Mouse (Mus musculus): ENCODE results near the gene Amotl2. TPM values are rescaled to one million over a fixed set of nuclear protein-coding genes. Genes with fewer than 3 reads are reported as not detected.

Amotl2 gene
- polyA plus RNA-seq, 1 experiment = not detected

- no peak for TF ChIP-seq GATA1 (IDR thresholded peaks at IDR 0.05; ENCODE audit: low read length)
Measured at GRCm38 (mm10) chr9:102746753-102747152, 30.3 kb downstream of the Amotl2 start.

DNA sequence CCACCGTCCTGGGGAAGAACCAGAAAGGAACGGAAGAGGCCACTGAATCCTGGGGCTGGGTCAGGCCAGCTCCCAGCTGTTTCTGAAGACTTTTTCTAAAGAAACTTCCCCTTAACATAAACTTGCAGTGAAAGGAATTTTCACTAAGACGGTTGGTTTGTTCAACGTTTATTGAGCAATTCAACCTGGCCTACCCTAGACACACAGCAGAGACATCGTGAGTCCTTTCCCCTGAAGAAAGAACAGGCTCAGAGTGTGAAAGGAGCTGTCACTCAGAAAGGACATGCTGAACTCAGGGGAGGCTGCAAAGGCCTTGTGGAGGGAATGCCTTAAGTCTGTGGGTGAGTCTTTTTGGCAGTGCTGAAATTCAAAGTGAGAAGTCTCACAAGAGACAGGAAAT, 31.4 kb downstream of the Amotl2 start:
- no peak for TF ChIP-seq GATA1 (IDR thresholded peaks at IDR 0.05; ENCODE audit: low read length)

- TF ChIP-seq GATA1 (IDR thresholded peaks at IDR 0.05; ENCODE audit: low read length) = no peak
Measured at GRCm38 (mm10) chr9:102749216-102749615, 32.7 kb downstream of the Amotl2 start.

DNA sequence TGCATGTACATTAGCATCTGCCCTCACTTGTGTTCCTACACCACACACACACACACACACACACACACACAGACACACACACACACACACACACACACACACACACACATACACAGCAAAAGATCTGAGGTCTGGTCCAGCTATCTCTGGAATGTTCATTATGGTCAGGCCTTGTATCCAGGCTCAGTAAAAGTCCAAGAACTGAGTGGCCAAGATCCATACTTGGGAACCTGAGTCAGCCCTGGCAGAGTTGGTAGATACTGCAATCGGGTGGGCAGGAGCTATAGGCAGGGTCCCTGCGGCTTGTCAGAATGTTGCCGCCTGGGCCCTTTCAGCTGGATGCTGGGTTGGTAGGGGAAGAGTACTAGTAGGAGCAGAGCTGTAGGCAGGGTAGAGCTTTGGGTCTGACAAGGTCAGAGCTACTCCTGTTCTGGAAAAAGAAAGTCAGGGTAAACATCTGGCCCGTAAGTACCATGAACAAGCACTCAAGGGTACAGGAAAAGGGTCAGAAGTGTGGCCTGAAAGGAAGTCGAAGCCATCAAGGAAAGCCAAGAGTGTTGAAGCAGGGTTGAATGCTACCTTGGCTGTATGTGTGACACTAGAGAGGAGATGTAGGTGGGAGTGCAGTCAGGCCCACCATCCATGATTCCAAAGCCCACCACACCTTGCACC, 35.3 kb downstream of the Amotl2 start:
- no peak for TF ChIP-seq GATA1 (IDR thresholded peaks at IDR 0.05; ENCODE audit: low read length)

GRCm38 (mm10) chr9:102753299-102753698, 36.8 kb downstream of the Amotl2 start:
- no peak for TF ChIP-seq GATA1 (IDR thresholded peaks at IDR 0.05; ENCODE audit: low read length)

DNA sequence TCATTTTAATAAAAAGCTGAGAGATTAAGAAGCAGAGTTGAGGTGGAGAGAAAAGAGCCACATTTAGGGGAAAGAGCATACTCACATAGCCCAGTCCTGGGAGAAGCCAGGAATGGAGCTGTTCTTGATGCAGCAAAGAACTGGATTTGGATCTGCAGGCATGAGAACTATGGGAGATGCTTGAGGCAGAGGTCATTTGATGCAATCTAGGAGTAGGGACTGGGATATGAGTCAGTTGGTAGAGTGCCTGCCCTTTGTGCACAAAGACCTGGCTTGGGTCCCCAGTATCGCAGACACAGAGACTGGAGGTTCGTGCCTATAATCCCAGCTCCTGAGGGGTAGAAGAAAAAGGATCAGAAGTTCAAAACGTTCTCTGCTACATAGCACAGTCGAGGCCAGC, 38.7 kb downstream of the Amotl2 start:
- TF ChIP-seq GATA1 (IDR thresholded peaks at IDR 0.05; ENCODE audit: low read length) = no peak

GRCm38 (mm10) chr9:102755591-102756270, 39.3 kb downstream of the Amotl2 start:
- TF ChIP-seq GATA1 (IDR thresholded peaks at IDR 0.05; ENCODE audit: low read length) = no peak

GRCm38 (mm10) chr9:102756352-102756751, 39.9 kb downstream of the Amotl2 start:
- TF ChIP-seq GATA1 (IDR thresholded peaks at IDR 0.05; ENCODE audit: low read length) = no peak

DNA sequence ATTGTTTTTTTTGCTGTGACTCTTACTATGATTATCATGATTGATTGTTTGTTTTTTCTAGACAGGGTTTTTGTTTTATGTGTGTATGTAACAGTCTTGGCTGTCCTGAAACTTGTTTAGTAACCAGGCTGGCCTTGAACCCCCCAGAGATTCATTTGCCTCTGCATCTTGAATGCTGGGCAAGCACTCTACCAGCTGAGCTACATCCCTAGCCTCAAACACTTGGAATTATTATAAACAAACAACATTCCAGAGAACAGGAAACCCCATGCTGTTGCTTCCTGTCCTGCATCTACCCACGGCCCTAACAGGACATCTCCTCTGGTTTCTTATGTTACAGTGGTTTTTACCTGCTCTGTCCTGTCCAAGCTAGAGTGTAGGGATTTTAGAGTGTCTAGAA, 42.4 kb downstream of the Amotl2 start:
- TF ChIP-seq GATA1 (IDR thresholded peaks at IDR 0.05; ENCODE audit: low read length) = no peak

- no peak for TF ChIP-seq GATA1 (IDR thresholded peaks at IDR 0.05; ENCODE audit: low read length)
Measured at GRCm38 (mm10) chr9:102759581-102760001, 43.1 kb downstream of the Amotl2 start.

- TF ChIP-seq GATA1 (IDR thresholded peaks at IDR 0.05; ENCODE audit: low read length) = no peak
Measured at GRCm38 (mm10) chr9:102761599-102761998, 45.1 kb downstream of the Amotl2 start.

DNA sequence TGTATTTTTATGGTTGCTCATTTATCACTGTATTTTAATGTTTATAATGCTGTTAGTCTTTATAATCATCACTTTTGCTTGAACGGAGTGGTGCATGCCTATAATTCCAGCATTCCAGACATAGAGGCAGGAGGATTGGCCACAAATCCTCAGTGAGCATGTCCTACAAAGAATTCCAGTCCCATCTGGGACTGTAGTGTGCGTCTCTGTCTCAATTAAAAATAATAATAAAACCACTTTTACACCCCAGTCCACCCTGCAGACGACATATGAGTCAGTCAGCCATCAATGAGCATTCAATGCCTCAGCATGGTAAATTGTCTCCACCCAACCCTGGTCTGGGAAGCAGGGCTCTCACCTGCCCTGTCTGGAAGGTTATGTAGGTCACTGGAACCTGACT, 46.4 kb downstream of the Amotl2 start:
- TF ChIP-seq GATA1 (IDR thresholded peaks at IDR 0.05; ENCODE audit: low read length) = no peak

- TF ChIP-seq GATA1 (IDR thresholded peaks at IDR 0.05; ENCODE audit: low read length) = no peak
Measured at GRCm38 (mm10) chr9:102763520-102763919, 47.0 kb downstream of the Amotl2 start.

DNA sequence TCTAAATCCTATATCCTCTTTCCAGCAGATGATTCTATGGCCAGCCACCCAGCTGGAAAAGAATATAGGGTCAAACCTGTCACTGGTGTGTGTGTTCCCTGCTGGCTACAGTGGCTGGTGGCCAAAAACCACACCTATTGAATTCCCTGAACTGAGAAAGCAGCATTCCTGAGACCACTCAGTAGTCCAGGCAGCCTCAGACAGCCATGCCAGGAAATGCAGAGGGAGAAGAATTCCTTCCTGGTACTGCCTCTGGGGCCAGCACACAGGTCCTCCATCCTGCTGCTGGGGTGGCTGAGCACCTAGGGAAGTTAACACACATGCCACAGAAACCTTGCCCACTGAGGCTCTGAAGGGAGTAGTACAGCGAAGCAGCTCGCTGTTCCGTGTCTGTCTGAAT, 50.3 kb downstream of the Amotl2 start:
- TF ChIP-seq GATA1 (IDR thresholded peaks at IDR 0.05; ENCODE audit: low read length) = no peak

- TF ChIP-seq GATA1 (IDR thresholded peaks at IDR 0.05; ENCODE audit: low read length) = no peak
Measured at GRCm38 (mm10) chr9:102769257-102769656, 52.8 kb downstream of the Amotl2 start.

DNA sequence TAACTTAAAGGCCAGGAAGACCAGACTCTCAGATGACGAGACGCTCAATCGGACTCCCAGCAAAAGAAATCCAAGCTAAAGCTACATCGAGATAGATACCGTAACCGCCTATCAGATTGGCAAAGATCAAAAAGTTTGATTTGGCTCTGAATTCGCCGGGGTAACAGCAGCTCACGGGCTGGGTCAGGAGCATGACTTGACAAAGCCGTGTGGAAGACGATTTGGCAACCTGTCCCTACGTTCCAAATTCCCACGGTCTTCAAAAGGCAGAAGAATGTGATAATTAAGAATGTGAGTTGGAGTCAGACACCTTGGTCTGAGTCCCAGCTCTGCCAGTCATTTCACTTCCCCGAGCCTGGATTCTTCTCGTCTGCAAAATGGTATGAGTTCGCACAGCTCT, 53.7 kb downstream of the Amotl2 start:
- TF ChIP-seq GATA1 (IDR thresholded peaks at IDR 0.05; ENCODE audit: low read length) = no peak

- no peak for TF ChIP-seq GATA1 (IDR thresholded peaks at IDR 0.05; ENCODE audit: low read length)
Measured at GRCm38 (mm10) chr9:102771308-102771895, 54.9 kb downstream of the Amotl2 start.
